Mouse (Mus musculus): Measurements from ENCODE around the gene Uchl3. TPM values are rescaled to one million over a fixed set of nuclear protein-coding genes. Genes with fewer than 3 reads are reported as not detected.

The Uchl3 gene
- polyA plus RNA-seq, 1 experiment from 2014 or later: 91.5 TPM

DNA sequence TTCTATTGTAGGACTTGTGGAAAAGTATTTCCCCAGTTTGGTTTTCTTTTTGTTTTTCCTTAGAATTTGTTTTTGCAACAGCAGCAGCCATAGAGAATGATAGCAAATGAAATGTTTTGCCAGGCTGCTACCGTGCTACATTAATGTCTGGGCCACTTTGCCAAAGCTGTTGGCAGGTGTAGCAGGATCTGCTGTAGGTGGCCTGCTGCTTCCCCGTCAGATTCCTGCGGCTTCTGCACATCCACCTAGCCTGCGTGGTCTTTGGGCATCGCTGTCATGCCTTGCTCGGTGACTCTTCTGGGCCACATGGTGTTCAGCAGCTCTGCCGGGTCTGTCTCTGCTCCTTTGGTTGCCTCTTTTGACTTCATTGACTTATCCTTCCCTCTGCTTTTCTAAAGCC, 14.9 kb downstream of the Uchl3 start:
- no peak overlapping the region for H3K27ac ChIP-seq (replicated peaks)
- H3K4me2 ChIP-seq: no peak overlapping the region
- no peak for ATAC-seq (ENCODE audit: extremely low read depth, insufficient number of reproducible peaks, low FRiP score, low TSS enrichment)
- 89% methylated on average over 7 of the region's 7 CpGs for whole genome bisulfite sequencing
- H3K4me1 ChIP-seq: no peaks in the 10 kb centered on the region
- no peaks in the 10 kb centered on the region for H3K9me3 ChIP-seq
- H3K36me3 ChIP-seq: peaks cover 32% of the 10 kb centered on the region
- no peaks in the 10 kb centered on the region for H3K27me3 ChIP-seq (replicated peaks)
- no peak overlapping the region for H3K4me3 ChIP-seq
- H3K9ac ChIP-seq: no peak overlapping the region

DNA sequence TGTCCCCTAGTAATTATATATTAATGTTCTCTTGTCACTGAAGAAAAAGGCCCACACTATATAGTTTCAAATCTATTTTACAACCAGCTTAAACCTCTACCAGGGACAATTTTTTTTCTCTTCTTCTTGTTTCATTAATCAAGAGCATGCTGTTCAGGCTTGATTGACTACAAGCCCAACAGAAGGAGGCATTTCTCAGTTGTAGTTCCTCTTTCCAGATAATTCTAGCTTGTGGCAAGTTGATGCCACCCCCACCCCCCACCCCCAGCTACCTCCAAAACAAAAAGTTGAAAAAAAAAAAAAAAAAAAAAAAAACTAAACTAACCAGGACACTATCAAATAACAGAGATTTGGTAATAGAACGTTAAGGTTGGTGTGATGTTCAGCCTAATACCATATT, 18.5 kb downstream of the Uchl3 start:
- H3K9ac ChIP-seq: no peak overlapping the region
- no peak overlapping the region for H3K4me2 ChIP-seq
- ATAC-seq (ENCODE audit: extremely low read depth, insufficient number of reproducible peaks, low FRiP score, low TSS enrichment): no peak
- H3K27ac ChIP-seq (replicated peaks): no peak overlapping the region
- no peak overlapping the region for H3K4me3 ChIP-seq
- no peaks in the 10 kb centered on the region for H3K9me3 ChIP-seq
- 92% methylated on average over 1 of the region's 1 CpGs for WGBS
- H3K27me3 ChIP-seq (replicated peaks): no peaks in the 10 kb centered on the region
- no peaks in the 10 kb centered on the region for H3K4me1 ChIP-seq
- peaks cover 33% of the 10 kb centered on the region for H3K36me3 ChIP-seq

DNA sequence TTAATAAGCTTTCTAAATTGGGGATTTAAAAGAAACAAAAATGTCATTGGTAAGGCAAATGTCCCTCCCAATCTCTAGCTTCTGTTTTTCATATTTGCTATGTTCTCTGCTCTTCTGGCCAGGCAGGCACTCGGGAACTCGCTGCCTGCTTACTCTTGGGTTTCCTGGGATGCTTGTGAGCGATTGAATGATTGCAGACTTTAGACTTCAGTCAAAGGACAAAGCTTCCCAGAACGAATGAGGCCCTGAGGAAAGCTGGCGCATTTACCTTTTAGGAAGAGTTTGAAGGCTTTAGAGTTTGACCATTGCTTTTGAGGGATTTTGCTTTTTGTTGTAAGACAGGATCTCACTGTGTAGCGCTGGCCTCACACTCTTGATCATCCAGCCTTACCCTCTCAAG, 33.9 kb downstream of the Uchl3 start:
- 80% methylated on average over 6 of the region's 6 CpGs for WGBS
- Histone ChIP-seq H3K27ac (replicated peaks) (no peak overlapping the region), H3K4me1 (no peaks in the 10 kb centered on the region), H3K9ac (no peak overlapping the region), H3K9me3 (no peaks in the 10 kb centered on the region), H3K4me2 (no peak overlapping the region), H3K4me3 (no peak overlapping the region), H3K36me3 (peaks cover 25% of the 10 kb centered on the region), H3K27me3 (replicated peaks) (no peaks in the 10 kb centered on the region)
- no peak for ATAC-seq (ENCODE audit: extremely low read depth, insufficient number of reproducible peaks, low FRiP score, low TSS enrichment)

DNA sequence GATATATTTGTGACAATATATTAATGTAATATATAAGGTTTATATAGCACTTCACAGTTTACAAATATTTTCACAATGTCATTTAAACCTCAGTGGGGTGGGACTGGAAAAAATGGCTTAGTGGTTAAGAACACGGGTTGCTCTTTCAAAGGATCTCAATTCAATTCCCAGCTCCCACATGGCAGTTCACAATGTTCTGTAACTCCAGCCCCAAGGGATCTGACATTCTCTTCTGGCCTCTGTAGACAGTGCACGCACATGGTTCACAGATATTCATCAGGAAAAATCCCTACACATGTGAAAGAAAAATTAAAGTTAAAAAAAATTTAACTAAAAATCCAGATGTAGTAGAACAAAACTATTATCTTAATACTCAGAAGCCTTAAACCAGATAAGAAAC, 34.6 kb downstream of the Uchl3 start:
- peaks cover 25% of the 10 kb centered on the region for H3K36me3 ChIP-seq
- H3K27ac ChIP-seq (replicated peaks): no peak overlapping the region
- WGBS: 85% methylated on average over 2 of the region's 2 CpGs
- no peaks in the 10 kb centered on the region for H3K9me3 ChIP-seq
- no peak overlapping the region for H3K4me3 ChIP-seq
- no peak overlapping the region for H3K4me2 ChIP-seq
- no peaks in the 10 kb centered on the region for H3K4me1 ChIP-seq
- no peaks in the 10 kb centered on the region for H3K27me3 ChIP-seq (replicated peaks)
- ATAC-seq (ENCODE audit: extremely low read depth, insufficient number of reproducible peaks, low FRiP score, low TSS enrichment): no peak
- H3K9ac ChIP-seq: no peak overlapping the region

DNA sequence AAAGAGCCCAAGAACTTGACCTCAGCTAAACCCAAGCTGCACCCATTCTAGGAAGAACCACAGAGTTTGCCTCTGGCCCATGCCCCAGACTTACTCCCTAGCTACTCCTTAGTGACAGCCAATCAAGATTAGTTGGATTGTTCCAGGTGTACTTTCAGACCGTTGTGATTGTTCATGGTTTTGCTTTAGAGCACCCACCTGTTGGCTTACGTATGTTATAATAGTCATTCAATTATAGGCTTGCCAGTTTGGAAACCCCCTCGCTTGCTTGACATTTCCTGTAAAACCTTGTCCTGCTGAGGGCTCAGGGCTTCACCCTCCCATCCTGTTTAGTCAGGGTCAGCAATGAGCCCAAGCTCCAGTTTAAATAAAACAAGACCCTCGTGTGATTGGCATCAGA, 50.7 kb downstream of the Uchl3 start:
- no peak overlapping the region for H3K4me2 ChIP-seq
- no peak for ATAC-seq (ENCODE audit: extremely low read depth, insufficient number of reproducible peaks, low FRiP score, low TSS enrichment)
- 70% methylated on average over 4 of the region's 4 CpGs for WGBS

DNA sequence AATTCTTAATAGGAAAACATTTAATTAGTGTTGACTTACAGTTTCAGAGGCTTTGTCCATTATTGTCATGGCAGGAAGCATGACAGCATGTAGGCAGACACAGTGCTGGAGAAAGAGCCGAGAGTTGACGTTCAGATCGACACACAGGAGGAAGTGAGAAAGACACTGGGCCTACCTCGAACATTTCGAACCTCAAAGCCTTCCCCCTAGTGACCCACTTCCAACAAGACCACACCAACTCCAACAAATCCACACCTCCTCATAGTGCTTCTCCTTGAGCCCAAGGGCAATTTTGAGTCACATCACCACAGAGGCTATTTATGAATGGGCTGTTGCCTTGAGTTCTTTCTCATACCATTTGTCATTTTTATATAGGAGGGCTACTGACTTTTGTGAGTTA, 53.3 kb downstream of the Uchl3 start:
- 74% methylated on average over 5 of the region's 5 CpGs for WGBS
- H3K36me3 ChIP-seq: no peaks in the 10 kb centered on the region

More for the DNA sequence above, 50.7 kb downstream of the Uchl3 start:
- H3K4me1 ChIP-seq: no peaks in the 10 kb centered on the region
- no peaks in the 10 kb centered on the region for H3K36me3 ChIP-seq
- H3K27me3 ChIP-seq (replicated peaks): no peaks in the 10 kb centered on the region
- no peak overlapping the region for H3K9ac ChIP-seq
- no peak overlapping the region for H3K4me3 ChIP-seq
- no peaks in the 10 kb centered on the region for H3K9me3 ChIP-seq
- no peak overlapping the region for H3K27ac ChIP-seq (replicated peaks)

DNA sequence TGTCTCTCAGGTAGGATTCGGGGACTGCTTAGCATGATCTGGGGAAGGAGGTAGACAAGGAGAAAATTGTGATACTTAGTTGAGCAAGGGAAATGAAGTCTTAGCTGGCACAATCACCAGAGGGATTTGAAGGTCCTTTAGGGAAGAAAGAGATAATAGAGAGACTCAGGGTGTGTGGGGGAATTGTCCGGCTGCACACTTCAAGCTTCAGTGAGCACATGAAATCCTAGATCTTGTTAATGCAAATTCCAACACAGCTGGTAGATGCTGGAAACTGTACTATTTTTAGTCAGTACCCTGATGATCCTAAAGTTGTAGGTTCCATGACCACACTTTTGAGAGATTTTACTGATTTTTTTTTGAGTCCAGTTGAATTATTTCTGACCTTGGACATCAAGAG, 60.6 kb downstream of the Uchl3 start:
- no peaks in the 10 kb centered on the region for H3K9me3 ChIP-seq
- no peak overlapping the region for H3K4me3 ChIP-seq
- H3K4me1 ChIP-seq: peaks cover 3% of the 10 kb centered on the region; the same call in 1 of the 2 replicates
- no peak overlapping the region for H3K4me2 ChIP-seq
- no peaks in the 10 kb centered on the region for H3K27me3 ChIP-seq (replicated peaks)
- ATAC-seq (ENCODE audit: extremely low read depth, insufficient number of reproducible peaks, low FRiP score, low TSS enrichment): no peak
- no peaks in the 10 kb centered on the region for H3K36me3 ChIP-seq
- no peak overlapping the region for H3K27ac ChIP-seq (replicated peaks)
- H3K9ac ChIP-seq: no peak overlapping the region
- WGBS: 68% methylated on average over 2 of the region's 2 CpGs

More for the DNA sequence above, 53.3 kb downstream of the Uchl3 start:
- no peaks in the 10 kb centered on the region for H3K27me3 ChIP-seq (replicated peaks)
- H3K4me2 ChIP-seq: no peak overlapping the region
- H3K4me1 ChIP-seq: no peaks in the 10 kb centered on the region
- no peak overlapping the region for H3K27ac ChIP-seq (replicated peaks)
- ATAC-seq (ENCODE audit: extremely low read depth, insufficient number of reproducible peaks, low FRiP score, low TSS enrichment): no peak
- no peak overlapping the region for H3K4me3 ChIP-seq
- no peaks in the 10 kb centered on the region for H3K9me3 ChIP-seq
- H3K9ac ChIP-seq: no peak overlapping the region

DNA sequence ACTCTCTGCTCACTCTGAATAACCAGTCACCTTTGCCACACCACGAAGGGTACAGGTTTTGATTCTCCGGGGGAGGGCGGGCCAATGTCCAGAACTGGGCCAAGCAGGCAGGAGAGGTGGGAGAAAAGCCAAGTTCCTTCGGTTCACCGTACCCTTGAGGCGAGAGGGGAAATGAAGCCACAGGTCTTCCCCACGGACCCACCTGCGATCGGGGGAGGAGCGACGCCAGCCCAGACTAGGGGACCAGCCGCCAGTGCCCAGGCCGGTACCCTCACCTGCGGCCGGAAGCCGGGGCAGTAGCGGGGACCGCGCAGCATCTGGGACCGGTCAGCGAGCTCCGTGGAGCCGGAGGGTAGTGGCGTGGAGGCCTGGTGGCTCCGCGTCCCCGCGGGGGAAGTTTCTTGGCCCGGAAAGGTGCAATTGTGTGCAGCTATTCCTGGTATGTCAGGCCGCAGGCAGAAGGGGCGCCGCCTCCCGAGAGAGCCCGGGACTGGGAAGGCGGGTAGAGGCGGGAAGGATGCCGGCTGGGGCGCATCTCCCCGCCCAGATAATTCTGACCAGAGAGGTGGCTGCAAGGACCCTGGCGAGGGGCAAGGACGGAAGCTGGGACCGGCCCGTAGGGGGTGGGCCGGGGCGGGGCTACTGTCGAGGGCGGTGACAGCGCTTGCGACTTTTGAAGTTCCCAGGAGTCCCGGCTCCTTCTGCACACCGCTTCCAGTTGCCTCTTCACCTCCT, 75.6 kb downstream of the Uchl3 start, which contains the start of the genes Gm9922 and Lmo7:
TSS of gene Gm9922 (minus strand) at position 578 of the 735 bp plus-strand sequence.
TSS of gene Lmo7 (plus strand) at position 721 of the 735 bp plus-strand sequence.
- peak within 1 kb of the TSS; percentile 79 for H3K4me2 ChIP-seq
- peaks cover 26% of the 10 kb centered on the region for H3K4me1 ChIP-seq
- no peaks in the 10 kb centered on the region for H3K9me3 ChIP-seq
- peaks cover 16% of the 10 kb centered on the region for H3K27me3 ChIP-seq (replicated peaks)
- under 1% methylated on average over 51 of the region's 51 CpGs for WGBS
- peak; percentile 72 for ATAC-seq (ENCODE audit: extremely low read depth, insufficient number of reproducible peaks, low FRiP score, low TSS enrichment)
- no peaks in the 10 kb centered on the region for H3K36me3 ChIP-seq
- H3K9ac ChIP-seq: peak within 1 kb of the TSS; percentile 84
- H3K4me3 ChIP-seq: peak within 1 kb of the TSS; percentile 73
- peak within 1 kb of the TSS; percentile 8; the same call in 1 of the 2 replicates for H3K27ac ChIP-seq (replicated peaks)

DNA sequence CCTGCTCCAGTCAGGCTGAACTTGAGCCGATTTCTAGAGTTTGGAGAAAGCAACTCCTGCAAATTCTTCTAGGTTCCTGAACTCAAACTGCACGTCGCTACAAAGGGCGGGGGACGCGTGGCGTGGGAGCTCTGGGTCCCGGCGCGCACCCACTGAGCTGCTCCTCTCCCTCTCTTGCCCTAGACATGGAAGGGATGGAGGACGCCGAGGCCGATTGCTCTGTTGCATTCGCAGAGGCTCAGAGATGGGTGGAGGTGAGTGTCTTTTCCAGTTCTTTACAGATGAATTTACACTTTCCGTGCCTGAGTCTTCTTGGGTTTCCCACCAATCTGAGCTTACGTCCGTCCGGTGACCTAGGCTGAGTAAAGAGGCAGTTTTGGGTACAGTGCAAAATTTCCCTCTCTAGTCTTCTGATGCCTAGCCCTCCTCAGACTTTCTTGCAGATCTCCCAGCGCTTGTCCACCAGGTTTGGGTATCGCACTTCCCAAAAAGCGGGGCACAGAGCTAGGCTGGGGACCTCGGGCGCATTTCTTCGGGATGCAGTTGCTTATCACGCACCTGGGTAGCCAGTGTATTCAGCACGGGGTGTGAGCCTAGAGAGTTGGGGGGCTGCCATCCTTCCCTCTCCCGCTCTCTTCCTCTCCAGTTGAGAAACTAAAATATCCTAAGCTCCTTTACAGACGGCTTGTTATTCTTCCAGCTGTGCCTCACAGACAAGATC, 76.4 kb downstream of the Uchl3 start:
- WGBS: under 1% methylated on average over 28 of the region's 28 CpGs
- Histone ChIP-seq H3K9me3 (no peaks in the 10 kb centered on the region), H3K4me3 (peak overlapping the region; percentile 73), H3K36me3 (no peaks in the 10 kb centered on the region), H3K27me3 (replicated peaks) (peaks cover 16% of the 10 kb centered on the region), H3K27ac (replicated peaks) (peak overlapping the region; percentile 8; the same call in 1 of the 2 replicates), H3K4me1 (peaks cover 26% of the 10 kb centered on the region), H3K9ac (peak overlapping the region; percentile 84), H3K4me2 (peak overlapping the region; percentile 79)
- no peak for ATAC-seq (ENCODE audit: extremely low read depth, insufficient number of reproducible peaks, low FRiP score, low TSS enrichment)

DNA sequence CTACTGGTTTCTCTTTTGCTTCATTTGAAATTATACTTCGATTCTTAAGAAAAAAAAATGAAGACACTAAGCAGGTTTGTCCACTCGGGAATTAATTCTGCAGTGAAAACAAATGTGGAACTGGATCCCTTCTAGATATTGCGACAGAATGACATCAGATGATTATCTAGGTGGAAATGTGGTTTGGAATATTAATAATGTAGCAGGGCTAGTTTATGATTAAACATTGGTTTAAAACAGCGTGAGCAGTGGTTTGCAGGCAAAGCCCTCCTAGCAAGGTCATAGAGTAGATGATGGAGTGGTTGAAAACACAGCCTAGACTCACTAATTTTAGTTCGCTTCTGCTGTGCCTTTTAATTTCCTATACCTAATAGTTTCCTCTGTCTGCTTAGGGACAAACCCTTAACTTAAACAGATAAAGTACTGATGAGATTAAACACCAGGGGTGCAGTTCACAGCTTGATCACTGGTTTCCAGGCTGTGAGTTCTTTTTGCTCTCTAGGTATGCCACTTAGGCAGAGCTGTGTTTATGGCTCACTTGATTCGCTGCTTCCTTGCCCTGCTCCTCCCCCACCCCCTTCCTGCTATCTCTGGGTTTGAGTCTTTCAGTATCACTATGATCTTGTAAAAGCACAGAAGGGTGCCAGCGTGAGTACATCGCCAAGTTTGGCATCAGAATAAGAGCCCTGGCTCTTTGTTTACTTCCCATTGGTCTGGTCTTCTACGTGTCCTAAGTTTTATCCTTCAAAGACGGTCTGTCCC, 80.0 kb downstream of the Uchl3 start:
- Histone ChIP-seq H3K9me3 (no peaks in the 10 kb centered on the region), H3K27ac (replicated peaks) (no peak overlapping the region), H3K27me3 (replicated peaks) (peaks cover 16% of the 10 kb centered on the region), H3K9ac (no peak overlapping the region), H3K36me3 (no peaks in the 10 kb centered on the region), H3K4me3 (no peak overlapping the region), H3K4me2 (peak overlapping the region; percentile 37; the same call in 1 of the 2 replicates), H3K4me1 (peaks cover 14% of the 10 kb centered on the region)
- no peak for ATAC-seq (ENCODE audit: extremely low read depth, insufficient number of reproducible peaks, low FRiP score, low TSS enrichment)
- 26% methylated on average over 10 of the region's 10 CpGs for WGBS

DNA sequence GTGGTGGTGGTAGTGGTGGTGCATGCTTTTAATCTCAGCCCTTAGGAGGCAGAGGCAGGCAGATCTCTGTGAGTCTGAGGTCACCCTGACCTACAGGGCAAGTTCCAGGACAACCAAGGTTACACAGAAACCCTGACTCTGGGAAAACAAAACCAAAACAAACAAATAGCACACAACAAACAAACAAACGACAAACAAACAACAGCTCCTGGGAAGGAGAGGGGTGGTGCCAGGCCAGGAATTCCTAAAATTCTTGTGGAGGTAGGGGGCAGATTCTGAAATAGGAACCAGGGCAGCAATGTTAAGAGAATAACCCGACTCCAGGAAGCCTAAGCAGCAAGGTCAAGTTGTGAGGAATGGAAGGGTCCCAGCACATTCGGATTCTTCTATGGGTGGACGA, 83.7 kb downstream of the Uchl3 start:
- peaks cover 7% of the 10 kb centered on the region for H3K4me1 ChIP-seq
- H3K27me3 ChIP-seq (replicated peaks): no peaks in the 10 kb centered on the region
- WGBS: 79% methylated on average over 4 of the region's 4 CpGs
- H3K9me3 ChIP-seq: no peaks in the 10 kb centered on the region
- H3K4me2 ChIP-seq: no peak overlapping the region
- no peaks in the 10 kb centered on the region for H3K36me3 ChIP-seq
- no peak overlapping the region for H3K27ac ChIP-seq (replicated peaks)
- no peak overlapping the region for H3K9ac ChIP-seq
- no peak for ATAC-seq (ENCODE audit: extremely low read depth, insufficient number of reproducible peaks, low FRiP score, low TSS enrichment)
- H3K4me3 ChIP-seq: no peak overlapping the region

All from heart, embryonic 13.5 days (tissue).